Mouse (Mus musculus) myocyte (in vitro differentiated cells): ENCODE results near the gene Cryzl2. TPM values are rescaled to one million over a fixed set of nuclear protein-coding genes. Genes with fewer than 3 reads are reported as not detected.

Experiments used
- H3K27me3 ChIP-seq: one replicate; pipeline ENCODE4 v1.6.1; 2011; ENCODE audit not compliant: control insufficient read depth, insufficient read depth, insufficient read length
- H3K36me3 ChIP-seq: one replicate; pipeline ENCODE4 v1.6.1; 2011; ENCODE audit not compliant: control insufficient read depth, insufficient read depth
- H3K4me2 ChIP-seq: one replicate; pipeline ENCODE4 v1.6.1; 2011; ENCODE audit warnings: low read depth, control low read depth
- H3K4me3 ChIP-seq: one replicate; pipeline ENCODE4 v1.5.1; 2011; ENCODE audit warnings: mild to moderate bottlenecking, control low read depth, moderate library complexity
- H3K79me2 ChIP-seq: one replicate; pipeline ENCODE4 v1.6.1; 2011; ENCODE audit not compliant: control insufficient read depth, insufficient read depth
- H3ac ChIP-seq: one replicate; pipeline ENCODE4 v1.6.1; 2011; ENCODE audit not compliant: control insufficient read depth, insufficient read length
- CEBPB ChIP-seq: IDR thresholded peaks from 2 replicates; pipeline ENCODE4 v1.6.1; 2011; ENCODE audit warnings: mild to moderate bottlenecking, moderate library complexity; ENCODE audit not compliant: poor library complexity, insufficient read depth, severe bottlenecking
- E2F4 ChIP-seq: IDR thresholded peaks from one replicate; pipeline ENCODE4 v1.6.1; 2011; ENCODE audit warnings: mild to moderate bottlenecking, control low read depth, moderate library complexity; ENCODE audit not compliant: insufficient read depth
- MAX ChIP-seq: IDR thresholded peaks from one replicate; pipeline ENCODE4 v1.6.1; 2011; ENCODE audit warnings: low read depth, mild to moderate bottlenecking, control low read depth
- MYOD1 ChIP-seq, 3 experiments: IDR thresholded peaks; one replicate each; pipeline ENCODE4 v1.6.1; 2011; ENCODE audit warnings: control low read depth in 2 of 3, low read depth in 2 of 3, mild to moderate bottlenecking in 2 of 3, moderate library complexity in 1 of 3; ENCODE audit not compliant: insufficient read length in 2 of 3, control insufficient read depth in 1 of 3
- MYOG ChIP-seq, 3 experiments: IDR thresholded peaks; one replicate each; pipeline ENCODE4 v1.6.1; 2011; ENCODE audit warnings: control low read depth in 2 of 3, low read depth in 2 of 3, mild to moderate bottlenecking in 2 of 3; ENCODE audit not compliant: insufficient read length in 2 of 3, control insufficient read depth in 1 of 3, insufficient read depth in 1 of 3
- POLR2A ChIP-seq: IDR thresholded peaks from one replicate; pipeline ENCODE4 v1.6.1; 2011; ENCODE audit warnings: low read depth, mild to moderate bottlenecking, control low read depth, moderate library complexity; ENCODE audit not compliant: insufficient read length
- POLR2AphosphoS2 ChIP-seq: IDR thresholded peaks from one replicate; pipeline ENCODE4 v1.6.1; 2011; ENCODE audit warnings: low read depth, control low read depth; ENCODE audit not compliant: insufficient read length
- REST ChIP-seq: IDR thresholded peaks from one replicate; pipeline ENCODE4 v1.6.1; 2011; ENCODE audit warnings: mild to moderate bottlenecking, control low read depth, moderate library complexity; ENCODE audit not compliant: insufficient read depth, insufficient read length
- SRF ChIP-seq: IDR thresholded peaks from one replicate; pipeline ENCODE4 v1.6.1; 2011; ENCODE audit warnings: low read depth; ENCODE audit not compliant: control insufficient read depth, insufficient read length
- TCF12 ChIP-seq: IDR thresholded peaks from one replicate; pipeline ENCODE4 v1.6.1; 2011; ENCODE audit warnings: mild to moderate bottlenecking, control low read depth; ENCODE audit not compliant: poor library complexity, insufficient read depth, severe bottlenecking
- TCF3 ChIP-seq: IDR thresholded peaks from one replicate; pipeline ENCODE4 v1.6.1; 2011; ENCODE audit warnings: low read depth, control low read depth; ENCODE audit not compliant: insufficient read length
- USF1 ChIP-seq: IDR thresholded peaks from one replicate; pipeline ENCODE4 v1.6.1; 2011; ENCODE audit warnings: low read depth, mild to moderate bottlenecking, control low read depth, moderate library complexity
- polyA plus RNA-seq: library from polyadenylated mRNA; unstranded; fragments of >200 nt; fragmentation: generic; extraction: Trizol; gene quantifications from one replicate; pipeline ENCODE4 v1.2.1, GENCODE M21; 2012; ENCODE audit warnings: missing spikeins

The Cryzl2 gene
- polyA plus RNA-seq, 1 experiment = 0.12 TPM

DNA sequence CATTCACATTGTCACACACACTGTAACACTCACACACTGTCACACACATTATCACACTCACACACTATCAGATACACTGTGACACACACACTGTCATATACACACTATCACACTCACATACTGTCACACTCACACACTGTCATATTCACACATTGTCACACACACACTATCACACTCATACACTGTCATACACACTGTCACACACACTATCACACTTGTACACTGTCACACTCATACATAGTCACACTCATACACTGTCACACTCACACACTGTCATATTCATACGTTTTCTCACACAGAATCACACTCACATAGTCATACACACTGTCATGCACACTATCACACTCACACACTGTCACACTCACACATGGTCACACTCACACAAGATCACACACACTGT lies 42.3 kb downstream of the Cryzl2 start:
- no peaks in the 10 kb centered on the region for H3K27me3 ChIP-seq
- TF ChIP-seq TCF12 (no peak), REST (no peak), TCF3 (no peak), MAX (no peak), MYOD1 (IDR thresholded peaks at IDR 0.05; ENCODE audit: control insufficient read depth in 1 of 3, insufficient read length in 2 of 3, low read depth in 2 of 3) (no peak), MYOG (IDR thresholded peaks at IDR 0.05; ENCODE audit: control insufficient read depth in 1 of 3, insufficient read depth in 1 of 3, insufficient read length in 2 of 3, low read depth in 2 of 3) (no peak), POLR2A (no peak), USF1 (no peak), SRF (no peak)
- H3ac ChIP-seq = no peak overlapping the region
- no peaks in the 10 kb centered on the region for H3K36me3 ChIP-seq
- no peak overlapping the region for H3K4me3 ChIP-seq
- no peaks in the 10 kb centered on the region for H3K79me2 ChIP-seq
- no peak overlapping the region for H3K4me2 ChIP-seq

DNA sequence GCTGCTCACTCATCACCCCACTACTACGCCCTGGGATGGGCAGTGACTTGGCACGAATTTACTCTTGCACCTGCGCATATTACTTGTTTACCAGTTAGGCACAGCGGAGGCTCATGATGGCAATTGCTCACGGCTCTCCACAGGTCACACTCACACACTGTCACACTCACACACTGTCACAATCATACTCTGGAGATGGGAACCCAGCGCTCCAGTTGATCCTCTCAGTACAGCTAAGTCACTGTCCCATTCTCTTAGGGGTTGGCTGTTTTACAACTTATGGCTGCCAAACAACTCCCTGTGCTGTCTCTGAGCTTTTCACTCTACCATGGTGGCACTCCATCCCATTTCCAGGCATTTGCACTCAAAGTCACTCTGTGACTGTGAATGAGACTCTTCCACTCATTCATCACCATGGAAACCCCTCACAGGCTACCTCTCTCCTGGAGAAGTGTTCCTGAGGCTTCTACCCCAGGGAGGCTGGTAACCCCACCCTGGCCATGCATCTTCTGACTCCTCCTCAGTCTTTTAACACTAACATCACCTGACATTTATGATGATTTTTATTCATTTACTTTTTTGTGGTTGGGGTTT lies 43.1 kb downstream of the Cryzl2 start:
- no peaks in the 10 kb centered on the region for H3K27me3 ChIP-seq
- no peaks in the 10 kb centered on the region for H3K79me2 ChIP-seq
- H3K4me3 ChIP-seq = no peak overlapping the region
- no peak overlapping the region for H3ac ChIP-seq
- H3K36me3 ChIP-seq = no peaks in the 10 kb centered on the region
- H3K4me2 ChIP-seq = no peak overlapping the region
- TF ChIP-seq TCF12 (no peak), USF1 (no peak), SRF (no peak), MYOG (IDR thresholded peaks at IDR 0.05; ENCODE audit: control insufficient read depth in 1 of 3, insufficient read depth in 1 of 3, insufficient read length in 2 of 3, low read depth in 2 of 3) (no peak), POLR2AphosphoS2 (no peak), MAX (no peak), TCF3 (no peak), CEBPB (no peak), MYOD1 (IDR thresholded peaks at IDR 0.05; ENCODE audit: control insufficient read depth in 1 of 3, insufficient read length in 2 of 3, low read depth in 2 of 3) (no peak), POLR2A (no peak), REST (no peak), E2F4 (no peak)

DNA sequence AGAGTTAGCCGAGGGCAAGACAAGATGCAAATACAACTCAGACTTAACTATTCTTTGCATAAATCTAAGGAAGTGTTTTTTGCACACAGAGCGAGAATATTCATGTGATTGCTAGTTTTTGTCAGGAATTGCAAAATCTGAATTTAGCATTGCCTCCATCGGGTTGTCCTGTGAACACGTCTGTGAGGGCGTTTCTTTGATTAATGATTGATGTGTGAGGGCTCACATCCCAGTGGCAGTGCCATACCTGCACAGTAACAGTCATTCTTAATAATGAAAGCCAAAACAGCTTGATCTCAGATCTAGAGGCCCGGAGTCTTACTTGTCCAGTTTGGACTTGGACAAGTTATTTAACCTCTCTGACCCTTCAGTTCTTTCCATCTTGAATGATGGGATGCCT lies 44.7 kb downstream of the Cryzl2 start:
- H3K4me3 ChIP-seq = no peak overlapping the region
- no peak overlapping the region for H3ac ChIP-seq
- no peaks in the 10 kb centered on the region for H3K79me2 ChIP-seq
- no peaks in the 10 kb centered on the region for H3K27me3 ChIP-seq
- no peak overlapping the region for H3K4me2 ChIP-seq
- no peaks in the 10 kb centered on the region for H3K36me3 ChIP-seq
- no peak for TF ChIP-seq TCF3
- TF ChIP-seq MYOG (IDR thresholded peaks at IDR 0.05; ENCODE audit: control insufficient read depth in 1 of 3, insufficient read depth in 1 of 3, insufficient read length in 2 of 3, low read depth in 2 of 3) = no peak
- TF ChIP-seq MAX = no peak
- TF ChIP-seq USF1 = no peak
- TF ChIP-seq SRF = no peak
- TF ChIP-seq TCF12 = no peak
- no peak for TF ChIP-seq CEBPB
- TF ChIP-seq POLR2A = no peak
- no peak for TF ChIP-seq POLR2AphosphoS2

DNA sequence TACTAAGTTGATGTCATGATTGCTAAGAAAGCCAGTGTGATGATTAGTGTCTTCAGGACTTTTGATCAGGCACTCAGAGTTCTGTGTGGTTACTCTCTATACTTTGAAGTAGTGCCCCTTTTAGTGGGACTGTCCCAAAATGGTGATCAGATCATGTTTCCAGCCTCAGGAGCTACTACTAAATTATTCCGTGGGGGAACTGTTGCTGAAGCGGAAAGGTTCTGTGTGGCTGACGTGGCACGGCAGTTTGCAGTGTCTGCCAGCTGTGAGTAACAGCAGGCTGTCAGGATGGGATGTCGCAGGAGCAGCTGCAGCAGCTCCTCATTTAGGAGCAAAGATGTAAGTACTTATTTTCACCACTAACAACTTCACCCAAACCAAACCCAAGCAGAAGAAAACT lies 48.1 kb downstream of the Cryzl2 start, which contains the start of gene Sec16b:
Sec16b (plus strand) TSS at position 207 of the 400 bp plus-strand sequence.
- Histone ChIP-seq H3K4me3 (peak within 1 kb of the TSS; percentile 21), H3K36me3 (no peaks in the 10 kb centered on the region), H3K79me2 (no peaks in the 10 kb centered on the region), H3K27me3 (no peaks in the 10 kb centered on the region), H3ac (no peak within 1 kb of the TSS), H3K4me2 (peak within 1 kb of the TSS; percentile 88)
- TF ChIP-seq USF1 (peak; percentile 18), TCF3 (peak; percentile 67), E2F4 (no peak), POLR2A (peak; percentile 76), MAX (no peak), TCF12 (no peak), SRF (no peak), POLR2AphosphoS2 (peak; percentile 77), REST (no peak), MYOD1 (IDR thresholded peaks at IDR 0.05; ENCODE audit: control insufficient read depth in 1 of 3, insufficient read length in 2 of 3, low read depth in 2 of 3) (peak; percentile 80 to 96 (median 94)), MYOG (IDR thresholded peaks at IDR 0.05; ENCODE audit: control insufficient read depth in 1 of 3, insufficient read depth in 1 of 3, insufficient read length in 2 of 3, low read depth in 2 of 3) (peak; percentile 48 to 72 (median 51)), CEBPB (no peak)

DNA sequence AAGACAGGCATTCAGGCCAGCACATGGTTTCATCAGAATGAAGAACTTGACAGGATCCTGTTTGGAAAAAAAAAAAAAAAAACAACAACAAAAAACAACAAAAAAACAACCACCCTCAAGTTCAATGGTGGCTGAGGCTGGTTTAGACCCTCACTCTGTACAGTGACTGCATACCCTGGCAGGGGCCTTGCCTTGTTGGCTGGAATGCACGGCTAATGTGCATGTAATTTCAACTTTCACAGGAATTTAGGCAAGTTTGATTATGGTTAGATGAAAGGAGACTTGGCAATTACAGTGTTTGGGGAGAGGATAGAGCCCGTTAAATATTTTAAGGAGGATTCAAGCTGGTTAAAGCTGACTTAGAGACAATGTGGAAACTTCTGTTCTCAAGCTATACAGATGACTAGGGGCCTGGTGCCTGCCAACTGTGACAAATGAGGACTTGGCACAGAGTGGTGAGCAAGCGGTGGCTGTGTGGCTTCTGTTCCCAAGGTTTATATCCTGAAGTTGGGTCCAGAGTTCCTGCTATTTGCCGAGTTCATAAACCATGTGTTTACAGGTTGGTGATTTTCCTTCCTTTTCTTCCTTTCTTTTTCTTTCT lies 48.7 kb downstream of the Cryzl2 start:
- no peak overlapping the region for H3ac ChIP-seq
- no peaks in the 10 kb centered on the region for H3K79me2 ChIP-seq
- peak overlapping the region; percentile 88 for H3K4me2 ChIP-seq
- TF ChIP-seq REST (no peak), USF1 (no peak)
- H3K27me3 ChIP-seq = no peaks in the 10 kb centered on the region
- peak overlapping the region; percentile 21 for H3K4me3 ChIP-seq
- no peaks in the 10 kb centered on the region for H3K36me3 ChIP-seq
